Mouse (Mus musculus): ENCODE data around the gene Sftpd. TPM values are rescaled to one million over a fixed set of nuclear protein-coding genes. Genes with fewer than 3 reads are reported as not detected.

The Sftpd gene
- polyA plus RNA-seq, 1 experiment from 2014 or later, result not detected

DNA sequence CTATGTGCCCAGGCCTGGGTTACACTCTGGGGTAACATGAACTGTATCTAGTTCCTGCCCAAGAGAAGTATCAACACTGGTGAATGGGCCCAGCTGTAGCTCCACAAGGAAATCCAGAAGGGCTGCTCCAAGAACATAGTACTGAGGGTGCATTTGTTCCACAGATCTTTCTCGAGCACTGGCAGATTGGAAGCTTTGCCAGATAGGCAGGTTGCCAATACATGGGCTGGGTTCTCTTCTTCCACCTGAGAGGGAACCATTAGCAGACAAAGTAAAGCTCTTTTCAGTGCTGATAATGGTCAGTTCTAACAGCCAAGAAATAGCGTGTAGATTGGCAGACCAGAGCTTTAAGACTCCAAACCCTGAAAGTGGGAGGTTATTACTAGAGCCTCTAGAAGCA is 37.6 kb downstream of the Sftpd start:
- H3K4me1 ChIP-seq (replicated peaks), result no peaks in the 10 kb centered on the region
- H3K27ac ChIP-seq (ENCODE audit: poor library complexity, severe bottlenecking), result no peak overlapping the region
- no peak overlapping the region for H3K4me3 ChIP-seq
- no peaks in the 10 kb centered on the region for H3K36me3 ChIP-seq
- no peaks in the 10 kb centered on the region for H3K27me3 ChIP-seq (replicated peaks)
- H3K9ac ChIP-seq, result no peak overlapping the region
- 45% methylated on average over 2 of the region's 2 CpGs for WGBS
- ATAC-seq (ENCODE audit: insufficient number of reproducible peaks, low FRiP score), result no peak
- no peaks in the 10 kb centered on the region for H3K9me3 ChIP-seq (replicated peaks)
- H3K4me2 ChIP-seq, result no peak overlapping the region

DNA sequence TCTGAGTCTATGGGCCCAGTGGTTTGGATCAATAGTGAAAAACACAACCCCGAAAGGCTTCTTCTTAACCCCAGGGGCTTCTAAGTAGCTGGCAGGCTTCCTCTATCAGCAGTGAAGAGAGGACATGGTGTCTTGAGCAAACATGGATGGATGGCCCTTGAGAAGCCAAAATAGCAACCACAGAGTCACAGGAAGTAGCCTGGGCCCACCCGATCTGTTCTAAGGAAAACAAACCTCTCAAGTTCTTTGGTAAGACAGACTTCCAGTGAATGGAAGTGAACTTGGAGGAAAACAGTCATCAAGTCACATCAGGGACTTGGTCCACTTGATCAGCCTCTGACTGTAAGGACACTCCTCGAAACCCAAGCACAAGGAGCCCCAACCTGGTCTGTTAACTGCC is 38.0 kb downstream of the Sftpd start:
- 72% methylated on average over 3 of the region's 3 CpGs for WGBS
- no peaks in the 10 kb centered on the region for H3K36me3 ChIP-seq

GRCm38 (mm10) chr14:41146035-41146434 is 38.9 kb downstream of the Sftpd start:
- ATAC-seq (ENCODE audit: insufficient number of reproducible peaks, low FRiP score), result no peak
- no peaks in the 10 kb centered on the region for H3K36me3 ChIP-seq
- 55% methylated on average over 6 of the region's 6 CpGs for WGBS
- H3K27ac ChIP-seq (ENCODE audit: poor library complexity, severe bottlenecking), result no peak overlapping the region
- no peaks in the 10 kb centered on the region for H3K9me3 ChIP-seq (replicated peaks)
- no peak overlapping the region for H3K4me2 ChIP-seq
- no peak overlapping the region for H3K4me3 ChIP-seq
- no peaks in the 10 kb centered on the region for H3K27me3 ChIP-seq (replicated peaks)
- H3K9ac ChIP-seq, result no peak overlapping the region
- no peaks in the 10 kb centered on the region for H3K4me1 ChIP-seq (replicated peaks)

More for the DNA sequence above, 38.0 kb downstream of the Sftpd start:
- H3K27me3 ChIP-seq (replicated peaks), result no peaks in the 10 kb centered on the region
- ATAC-seq (ENCODE audit: insufficient number of reproducible peaks, low FRiP score), result no peak
- no peak overlapping the region for H3K27ac ChIP-seq (ENCODE audit: poor library complexity, severe bottlenecking)
- no peak overlapping the region for H3K9ac ChIP-seq
- H3K4me2 ChIP-seq, result no peak overlapping the region
- no peaks in the 10 kb centered on the region for H3K9me3 ChIP-seq (replicated peaks)
- H3K4me3 ChIP-seq, result no peak overlapping the region
- no peaks in the 10 kb centered on the region for H3K4me1 ChIP-seq (replicated peaks)

DNA sequence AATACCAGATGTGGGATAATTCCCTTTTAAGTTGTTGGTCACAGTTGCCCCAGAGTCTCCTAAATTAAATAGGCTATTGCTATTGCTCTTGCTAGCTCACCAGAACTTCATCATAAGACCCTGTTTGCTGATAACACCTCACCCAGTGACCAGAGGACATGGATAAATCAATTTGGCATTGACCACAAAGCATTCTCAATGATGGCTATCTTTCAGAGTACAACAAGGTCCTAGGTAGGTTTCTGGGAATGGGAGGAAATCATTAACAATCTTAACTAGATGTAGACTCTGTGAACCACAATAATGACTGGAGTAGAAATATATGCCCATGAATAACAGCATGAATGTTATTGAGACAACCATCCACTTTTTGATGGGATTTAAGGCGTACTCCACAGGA is 44.3 kb downstream of the Sftpd start:
- Histone ChIP-seq H3K36me3 (no peaks in the 10 kb centered on the region), H3K4me3 (no peak overlapping the region), H3K27ac (ENCODE audit: poor library complexity, severe bottlenecking) (no peak overlapping the region), H3K9ac (no peak overlapping the region), H3K4me2 (no peak overlapping the region), H3K4me1 (replicated peaks) (no peaks in the 10 kb centered on the region), H3K27me3 (replicated peaks) (no peaks in the 10 kb centered on the region), H3K9me3 (replicated peaks) (no peaks in the 10 kb centered on the region)
- ATAC-seq (ENCODE audit: insufficient number of reproducible peaks, low FRiP score), result no peak
- WGBS, result 84% methylated on average over 1 of the region's 1 CpGs

DNA sequence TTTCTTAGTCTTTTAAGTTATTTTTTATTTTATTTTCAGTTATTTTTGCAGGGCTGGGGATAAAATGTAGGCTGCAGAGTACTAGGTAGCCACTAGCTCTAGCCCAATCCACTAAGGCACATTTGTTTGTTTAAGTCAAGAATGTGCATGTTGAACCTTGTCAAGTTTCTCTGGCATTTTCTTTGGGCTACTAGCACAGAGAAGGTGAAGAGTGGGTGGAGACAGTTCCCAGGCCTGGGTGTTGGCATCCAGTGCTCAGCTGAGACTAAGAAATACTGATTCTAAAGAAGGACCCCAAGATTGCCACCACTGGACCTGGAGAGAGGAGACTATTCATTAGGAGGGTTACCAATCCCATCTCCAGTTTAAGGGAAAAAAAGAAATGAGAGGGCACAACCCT is 47.9 kb downstream of the Sftpd start:
- Histone ChIP-seq H3K4me3 (no peak overlapping the region), H3K27ac (ENCODE audit: poor library complexity, severe bottlenecking) (no peak overlapping the region), H3K9ac (no peak overlapping the region), H3K4me2 (no peak overlapping the region), H3K4me1 (replicated peaks) (no peaks in the 10 kb centered on the region), H3K36me3 (no peaks in the 10 kb centered on the region), H3K9me3 (replicated peaks) (no peaks in the 10 kb centered on the region), H3K27me3 (replicated peaks) (no peaks in the 10 kb centered on the region)
- no peak for ATAC-seq (ENCODE audit: insufficient number of reproducible peaks, low FRiP score)

DNA sequence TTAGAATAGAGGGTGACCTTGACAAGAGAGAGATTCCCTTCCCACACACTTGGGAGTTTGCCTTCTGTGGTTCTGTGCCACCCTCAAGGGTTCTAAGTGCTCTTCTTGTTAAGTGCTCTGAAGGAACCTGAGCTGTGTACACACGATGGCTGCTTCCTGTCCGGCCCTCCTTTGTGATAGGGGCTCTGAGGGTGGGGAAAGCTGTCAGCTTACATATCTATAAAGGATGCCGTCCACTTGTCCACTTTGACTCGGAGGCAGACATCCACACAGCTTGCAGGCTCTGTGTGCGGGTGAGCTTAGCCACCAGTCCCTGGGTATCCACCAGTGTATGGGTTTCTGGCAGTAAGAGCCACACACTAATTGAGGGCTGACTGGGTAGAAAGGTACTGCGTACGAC is 53.4 kb downstream of the Sftpd start, which contains the start of gene Sftpa1:
Gene Sftpa1, plus strand, starts transcription at position 243 of the 400 bp plus-strand sequence.
- peak; percentile 15; the same call in 1 of the 2 replicates for ATAC-seq (ENCODE audit: insufficient number of reproducible peaks, low FRiP score)
- H3K4me3 ChIP-seq, result no peak within 1 kb of the TSS
- H3K4me1 ChIP-seq (replicated peaks), result peaks cover 6% of the 10 kb centered on the region; the same call in 1 of the 2 replicates
- no peaks in the 10 kb centered on the region for H3K9me3 ChIP-seq (replicated peaks)
- no peak within 1 kb of the TSS for H3K27ac ChIP-seq (ENCODE audit: poor library complexity, severe bottlenecking)
- peaks cover 4% of the 10 kb centered on the region; the same call in 1 of the 2 replicates for H3K27me3 ChIP-seq (replicated peaks)
- no peaks in the 10 kb centered on the region for H3K36me3 ChIP-seq
- H3K9ac ChIP-seq, result no peak within 1 kb of the TSS
- 46% methylated on average over 7 of the region's 7 CpGs for WGBS
- no peak within 1 kb of the TSS for H3K4me2 ChIP-seq

GRCm38 (mm10) chr14:41127997-41128396 is 57.0 kb downstream of the Sftpd start:
- Histone ChIP-seq H3K9ac (no peak overlapping the region), H3K27ac (ENCODE audit: poor library complexity, severe bottlenecking) (no peak overlapping the region), H3K4me1 (replicated peaks) (peaks cover 6% of the 10 kb centered on the region; the same call in 1 of the 2 replicates), H3K36me3 (no peaks in the 10 kb centered on the region), H3K9me3 (replicated peaks) (no peaks in the 10 kb centered on the region), H3K4me3 (no peak overlapping the region), H3K4me2 (no peak overlapping the region), H3K27me3 (replicated peaks) (peaks cover 4% of the 10 kb centered on the region; the same call in 1 of the 2 replicates)
- no peak for ATAC-seq (ENCODE audit: insufficient number of reproducible peaks, low FRiP score)
- 17% methylated on average over 4 of the region's 4 CpGs for WGBS

DNA sequence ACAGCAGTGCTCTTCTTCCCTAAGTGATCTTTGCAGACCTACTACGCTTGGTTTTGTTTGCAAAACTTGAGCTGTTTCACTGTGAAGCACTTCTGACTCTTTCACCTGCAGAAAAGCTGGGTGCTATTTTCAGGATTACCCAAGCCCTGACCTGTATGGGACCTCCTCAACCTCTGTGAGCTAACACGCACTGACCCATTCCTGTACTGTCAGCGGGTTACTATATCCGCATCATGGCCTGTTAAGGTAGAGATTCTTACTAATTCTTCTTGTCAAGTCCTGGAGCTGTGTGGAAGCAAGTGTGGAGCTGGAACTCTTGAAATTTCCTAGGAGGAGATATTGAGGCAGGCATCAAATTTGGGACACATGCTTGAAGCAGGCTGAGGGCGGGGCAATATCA is 60.3 kb downstream of the Sftpd start:
- Histone ChIP-seq H3K4me3 (no peak overlapping the region), H3K36me3 (no peaks in the 10 kb centered on the region), H3K27me3 (replicated peaks) (peaks cover 4% of the 10 kb centered on the region; the same call in 1 of the 2 replicates), H3K9ac (no peak overlapping the region), H3K4me1 (replicated peaks) (no peaks in the 10 kb centered on the region), H3K4me2 (no peak overlapping the region), H3K9me3 (replicated peaks) (no peaks in the 10 kb centered on the region), H3K27ac (ENCODE audit: poor library complexity, severe bottlenecking) (no peak overlapping the region)
- ATAC-seq (ENCODE audit: insufficient number of reproducible peaks, low FRiP score), result no peak
- WGBS, result 79% methylated on average over 5 of the region's 5 CpGs

Other genes starting within 250 kb of the Sftpd start
- 43.2 and 46.7 TPM in 2 replicates for gene Tspan14, start 218.3 kb downstream of the Sftpd start, polyA plus RNA-seq (2016; fragmentation: Nextera tagmentation; extraction: Ambion mirVana)
- 58.7 and 59.1 TPM in 2 replicates for gene Fam213a, start 171.4 kb downstream of the Sftpd start, polyA plus RNA-seq (2016; fragmentation: Nextera tagmentation; extraction: Ambion mirVana)
- 0.29 TPM in 1 of 2 replicates, not detected in the other for gene Dydc2, start 115.9 kb downstream of the Sftpd start, polyA plus RNA-seq (2016; fragmentation: Nextera tagmentation; extraction: Ambion mirVana)
- gene Dydc1, start 112.2 kb downstream of the Sftpd start, polyA plus RNA-seq (2016; fragmentation: Nextera tagmentation; extraction: Ambion mirVana), result not detected in 2 replicates
- gene Mat1a, start 80.1 kb downstream of the Sftpd start, polyA plus RNA-seq (2016; fragmentation: Nextera tagmentation; extraction: Ambion mirVana), result 0.63 TPM in 2 replicates
- 0.20 and 0.23 TPM in 2 replicates for gene Sftpa1, start 53.4 kb downstream of the Sftpd start, polyA plus RNA-seq (2016; fragmentation: Nextera tagmentation; extraction: Ambion mirVana)
- 0.27 TPM in 1 of 2 replicates, not detected in the other for gene Mbl1, start 33.7 kb downstream of the Sftpd start, polyA plus RNA-seq (2016; fragmentation: Nextera tagmentation; extraction: Ambion mirVana)
- gene Gm2832, start 93.7 kb upstream of the Sftpd start, polyA plus RNA-seq (2016; fragmentation: Nextera tagmentation; extraction: Ambion mirVana), result 0.14 TPM in 1 of 2 replicates, not detected in the other
- not detected in 2 replicates for gene Gm5798, start 163.5 kb upstream of the Sftpd start, polyA plus RNA-seq (2016; fragmentation: Nextera tagmentation; extraction: Ambion mirVana)
- gene Gm7945, start 201.2 kb upstream of the Sftpd start, polyA plus RNA-seq (2016; fragmentation: Nextera tagmentation; extraction: Ambion mirVana), result not detected in 2 replicates
- gene Gm6482, start 223.1 kb upstream of the Sftpd start, polyA plus RNA-seq (2016; fragmentation: Nextera tagmentation; extraction: Ambion mirVana), result not detected in 2 replicates